Mouse (Mus musculus): ENCODE measurements around the gene Slc47a2. TPM values are rescaled to one million over a fixed set of nuclear protein-coding genes. Genes with fewer than 3 reads are reported as not detected.
"Not testable (repeated sequence)": the region's sequence is repeated elsewhere in the genome, so short reads cannot be mapped to it uniquely, and the experiment has no call there.

Gene Slc47a2
- polyA plus RNA-seq, 1 experiment from 2014 or later: not detected

DNA sequence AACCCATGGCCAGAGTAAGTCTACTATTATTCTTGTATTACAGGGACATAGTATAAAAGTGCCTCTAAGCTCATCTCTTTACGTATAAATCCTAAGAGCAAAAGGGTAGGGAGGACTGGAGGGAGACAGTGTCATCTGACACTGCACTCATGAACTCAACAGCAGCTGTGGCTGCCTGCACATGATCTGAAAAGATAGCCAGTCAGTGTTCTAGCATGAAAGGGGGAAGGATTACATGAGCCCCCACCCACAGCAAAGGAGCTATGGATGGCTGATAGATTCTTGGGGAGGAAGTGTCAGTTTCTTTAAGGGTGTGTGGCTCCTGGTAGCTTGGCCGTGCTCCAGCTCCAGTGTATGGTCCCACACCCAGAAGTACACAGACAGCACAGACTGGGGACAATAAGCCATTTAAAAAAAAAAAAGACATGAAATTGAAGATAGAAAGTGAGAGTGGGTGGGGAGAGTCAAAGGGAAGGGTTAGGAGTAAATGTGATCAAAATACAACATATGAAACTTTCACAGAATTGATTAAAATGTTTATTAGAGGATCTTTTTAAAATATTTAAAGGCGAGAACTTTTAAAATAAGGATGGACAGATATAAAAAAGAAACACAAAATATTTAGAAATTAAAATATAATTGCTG is 22.6 kb downstream of the Slc47a2 start:
- WGBS: 81% methylated on average over 3 of the region's 3 CpGs

DNA sequence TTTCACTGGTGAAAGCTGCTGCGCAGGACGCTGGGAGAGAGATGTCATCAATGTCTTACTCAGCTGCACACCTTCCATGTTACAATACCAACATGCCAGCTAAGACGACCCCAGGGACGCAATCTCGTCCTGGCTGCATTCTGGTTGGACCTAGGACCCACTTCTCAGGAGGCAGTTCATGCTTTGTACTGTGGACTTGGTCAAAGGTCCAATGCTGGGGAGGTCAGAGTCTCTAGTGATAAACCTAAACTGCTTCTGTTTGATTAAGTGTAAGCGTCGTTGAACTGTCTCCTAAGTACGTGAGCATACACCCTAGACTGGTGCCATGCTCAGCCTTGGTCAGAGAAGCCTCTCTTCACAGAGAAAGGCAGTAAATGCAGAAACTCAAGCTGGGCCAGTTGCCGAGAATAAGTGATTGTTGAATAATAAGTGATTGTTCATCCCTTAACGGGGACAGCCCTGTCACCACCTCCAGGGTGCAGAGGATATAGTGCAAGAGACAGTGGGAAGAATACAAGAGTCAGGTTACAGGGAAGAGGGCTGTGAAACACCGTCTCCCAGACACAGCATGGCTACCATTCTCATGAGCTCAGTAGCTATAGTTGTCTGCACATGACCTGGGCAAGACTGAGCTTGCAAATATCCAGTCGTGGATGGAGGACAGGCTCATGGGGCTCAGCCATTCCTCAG is 23.3 kb downstream of the Slc47a2 start:
- no peaks in the 10 kb centered on the region for H3K9me3 ChIP-seq (ENCODE audit: control insufficient read depth, low read length)
- H3K27ac ChIP-seq (ENCODE audit: low read depth, low read length): no peak overlapping the region
- DNase-seq (ENCODE audit: low spot score) (no peak), ATAC-seq (ENCODE audit: insufficient read depth, low FRiP score, low TSS enrichment) (no peak)
- H3K4me3 ChIP-seq (ENCODE audit: low read depth, low read length): no peak overlapping the region
- H3K9ac ChIP-seq (ENCODE audit: low read length): no peak overlapping the region
- no peaks in the 10 kb centered on the region for H3K36me3 ChIP-seq (ENCODE audit: control insufficient read depth, insufficient read depth, low read length)
- H3K4me2 ChIP-seq (ENCODE audit: low read depth): no peak overlapping the region
- H3K27me3 ChIP-seq (ENCODE audit: control insufficient read depth, insufficient read depth, low read length): no peaks in the 10 kb centered on the region
- no peaks in the 10 kb centered on the region for H3K4me1 ChIP-seq (ENCODE audit: control insufficient read depth, insufficient read depth, low read length)
- 57% methylated on average over 12 of the region's 12 CpGs for WGBS

More for the DNA sequence above, 22.6 kb downstream of the Slc47a2 start:
- DNase-seq (ENCODE audit: low spot score) (no peak), ATAC-seq (ENCODE audit: insufficient read depth, low FRiP score, low TSS enrichment) (no peak)
- no peak overlapping the region for H3K4me2 ChIP-seq (ENCODE audit: low read depth)
- no peaks in the 10 kb centered on the region for H3K36me3 ChIP-seq (ENCODE audit: control insufficient read depth, insufficient read depth, low read length)
- H3K9me3 ChIP-seq (ENCODE audit: control insufficient read depth, low read length): no peaks in the 10 kb centered on the region
- no peak overlapping the region for H3K27ac ChIP-seq (ENCODE audit: low read depth, low read length)
- no peaks in the 10 kb centered on the region for H3K4me1 ChIP-seq (ENCODE audit: control insufficient read depth, insufficient read depth, low read length)
- no peak overlapping the region for H3K9ac ChIP-seq (ENCODE audit: low read length)
- no peaks in the 10 kb centered on the region for H3K27me3 ChIP-seq (ENCODE audit: control insufficient read depth, insufficient read depth, low read length)
- H3K4me3 ChIP-seq (ENCODE audit: low read depth, low read length): no peak overlapping the region

DNA sequence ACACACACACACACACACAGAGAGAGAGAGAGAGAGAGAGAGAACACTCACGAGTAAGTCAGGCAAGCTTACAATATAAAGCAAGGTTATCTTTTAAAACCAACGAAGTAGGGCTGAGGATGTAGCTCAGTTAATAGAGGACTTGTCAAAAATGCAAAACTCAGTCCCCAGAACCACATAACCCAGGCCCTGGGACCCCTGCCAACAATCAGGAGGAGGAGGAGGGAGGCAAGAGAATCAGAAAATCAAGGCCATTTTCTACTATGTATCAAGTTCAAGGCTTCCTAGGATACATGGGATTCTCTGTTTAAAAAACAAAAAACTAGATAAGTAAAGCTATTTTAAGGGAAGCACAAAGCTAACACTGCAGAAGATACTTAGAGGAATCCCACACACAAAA is 25.8 kb downstream of the Slc47a2 start:
- no peaks in the 10 kb centered on the region for H3K9me3 ChIP-seq (ENCODE audit: control insufficient read depth, low read length)
- no peak overlapping the region for H3K9ac ChIP-seq (ENCODE audit: low read length)
- no peak overlapping the region for H3K27ac ChIP-seq (ENCODE audit: low read depth, low read length)
- H3K4me1 ChIP-seq (ENCODE audit: control insufficient read depth, insufficient read depth, low read length): no peaks in the 10 kb centered on the region
- H3K27me3 ChIP-seq (ENCODE audit: control insufficient read depth, insufficient read depth, low read length): no peaks in the 10 kb centered on the region
- H3K36me3 ChIP-seq (ENCODE audit: control insufficient read depth, insufficient read depth, low read length): no peaks in the 10 kb centered on the region
- ATAC-seq (ENCODE audit: insufficient read depth, low FRiP score, low TSS enrichment) (no peak), DNase-seq (ENCODE audit: low spot score) (no peak)
- no peak overlapping the region for H3K4me3 ChIP-seq (ENCODE audit: low read depth, low read length)
- H3K4me2 ChIP-seq (ENCODE audit: low read depth): no peak overlapping the region
- WGBS: 83% methylated on average over 2 of the region's 2 CpGs

DNA sequence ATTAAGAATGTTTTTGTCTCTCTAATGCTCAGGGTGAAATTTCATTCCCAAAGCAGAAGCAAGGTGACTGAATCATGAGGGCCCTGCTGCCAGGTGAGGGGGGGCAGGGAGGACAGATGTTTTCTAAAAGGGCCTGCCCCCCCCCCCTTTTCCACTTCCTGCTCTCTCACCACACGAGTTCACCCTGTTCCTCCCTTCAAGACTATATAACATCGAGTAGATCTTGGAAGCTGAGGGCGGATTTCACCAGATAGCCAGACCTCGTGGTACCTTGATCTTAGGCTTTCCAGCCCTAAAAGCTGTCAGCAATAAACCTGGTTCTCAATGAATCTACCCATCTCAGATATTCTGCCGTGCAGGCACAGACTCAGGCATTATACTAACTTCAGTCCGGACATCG is 32.3 kb downstream of the Slc47a2 start:
- Histone ChIP-seq H3K36me3 (ENCODE audit: control insufficient read depth, insufficient read depth, low read length) (no peaks in the 10 kb centered on the region), H3K4me1 (ENCODE audit: control insufficient read depth, insufficient read depth, low read length) (no peaks in the 10 kb centered on the region), H3K4me3 (ENCODE audit: low read depth, low read length) (no peak overlapping the region), H3K27me3 (ENCODE audit: control insufficient read depth, insufficient read depth, low read length) (no peaks in the 10 kb centered on the region), H3K27ac (ENCODE audit: low read depth, low read length) (no peak overlapping the region), H3K9ac (ENCODE audit: low read length) (no peak overlapping the region), H3K4me2 (ENCODE audit: low read depth) (no peak overlapping the region), H3K9me3 (ENCODE audit: control insufficient read depth, low read length) (no peaks in the 10 kb centered on the region)
- DNase-seq (ENCODE audit: low spot score): no peak
- 80% methylated on average over 7 of the region's 7 CpGs for WGBS
- ATAC-seq (ENCODE audit: insufficient read depth, low FRiP score, low TSS enrichment): no peak

DNA sequence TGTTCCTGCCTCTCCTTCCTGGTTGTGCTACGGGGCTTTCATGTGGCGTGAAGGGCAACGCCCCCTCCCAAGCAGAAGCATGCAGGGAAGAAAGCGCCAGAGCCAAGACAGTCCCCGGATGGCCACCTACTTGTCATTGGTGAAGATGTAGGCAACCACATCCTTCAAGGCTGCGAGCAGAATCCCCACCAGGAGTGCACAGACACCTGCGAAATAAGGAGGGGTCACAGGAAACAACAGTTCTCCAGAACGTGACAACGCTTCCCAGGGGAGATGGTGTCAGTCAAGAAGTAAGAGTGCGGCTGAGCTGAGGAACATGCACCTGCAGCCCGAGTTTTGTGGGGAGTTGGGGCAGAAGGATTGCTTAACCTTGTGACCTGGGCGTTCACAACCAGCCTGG is 32.8 kb downstream of the Slc47a2 start:
- Histone ChIP-seq H3K9ac (ENCODE audit: low read length) (no peak overlapping the region), H3K9me3 (ENCODE audit: control insufficient read depth, low read length) (no peaks in the 10 kb centered on the region), H3K4me1 (ENCODE audit: control insufficient read depth, insufficient read depth, low read length) (no peaks in the 10 kb centered on the region), H3K4me3 (ENCODE audit: low read depth, low read length) (no peak overlapping the region), H3K27me3 (ENCODE audit: control insufficient read depth, insufficient read depth, low read length) (no peaks in the 10 kb centered on the region), H3K27ac (ENCODE audit: low read depth, low read length) (no peak overlapping the region), H3K4me2 (ENCODE audit: low read depth) (no peak overlapping the region), H3K36me3 (ENCODE audit: control insufficient read depth, insufficient read depth, low read length) (no peaks in the 10 kb centered on the region)
- 64% methylated on average over 12 of the region's 12 CpGs for WGBS
- ATAC-seq (ENCODE audit: insufficient read depth, low FRiP score, low TSS enrichment) (no peak), DNase-seq (ENCODE audit: low spot score) (no peak)

DNA sequence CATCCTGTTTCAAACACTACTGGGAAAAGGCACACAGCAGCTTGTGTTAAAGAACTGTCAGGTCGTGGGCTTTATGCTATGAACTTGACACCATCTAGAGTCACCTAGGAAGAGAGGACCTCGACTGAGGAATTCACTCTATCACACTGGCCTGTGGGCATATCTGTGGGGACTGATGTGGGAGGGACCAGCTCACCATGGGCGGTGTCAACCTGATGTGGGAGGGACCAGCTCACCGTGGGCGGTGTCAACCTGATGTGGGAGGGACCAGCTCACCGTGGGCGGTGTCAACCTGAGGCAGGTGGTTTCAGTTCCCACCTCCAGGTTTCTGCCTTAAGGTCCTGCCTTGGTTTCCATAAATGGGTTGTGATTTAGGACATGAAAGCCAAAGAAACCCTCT is 34.9 kb downstream of the Slc47a2 start:
- no peak for ATAC-seq (ENCODE audit: insufficient read depth, low FRiP score, low TSS enrichment)
- Histone ChIP-seq H3K9me3 (ENCODE audit: control insufficient read depth, low read length) (no peaks in the 10 kb centered on the region), H3K4me3 (ENCODE audit: low read depth, low read length) (no peak overlapping the region), H3K27me3 (ENCODE audit: control insufficient read depth, insufficient read depth, low read length) (no peaks in the 10 kb centered on the region), H3K4me2 (ENCODE audit: low read depth) (no peak overlapping the region), H3K4me1 (ENCODE audit: control insufficient read depth, insufficient read depth, low read length) (no peaks in the 10 kb centered on the region), H3K27ac (ENCODE audit: low read depth, low read length) (no peak overlapping the region), H3K9ac (ENCODE audit: low read length) (no peak overlapping the region), H3K36me3 (ENCODE audit: control insufficient read depth, insufficient read depth, low read length) (no peaks in the 10 kb centered on the region)
- DNase-seq (ENCODE audit: low spot score): no peak
- 39% methylated on average over 7 of the region's 7 CpGs for WGBS

DNA sequence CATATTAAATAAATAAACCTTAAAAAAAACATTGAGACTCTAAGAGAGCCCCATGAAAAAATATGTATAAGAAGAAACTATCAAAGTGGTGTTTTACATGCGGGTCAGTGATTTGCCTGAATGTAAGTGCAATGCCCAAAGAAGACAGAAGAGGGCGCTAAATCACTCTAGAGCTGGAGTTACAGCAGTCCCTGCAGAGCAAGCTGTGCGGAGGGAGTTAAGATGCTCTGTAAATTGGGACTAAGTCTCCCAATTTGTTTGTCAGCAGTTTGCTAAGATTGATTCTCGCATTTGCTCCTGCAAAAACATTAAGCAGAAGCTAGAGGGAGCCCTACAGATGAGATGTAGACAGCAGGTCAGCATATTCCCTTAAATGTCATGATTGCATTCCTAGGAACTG is 37.3 kb downstream of the Slc47a2 start:
- H3K27me3 ChIP-seq (ENCODE audit: control insufficient read depth, insufficient read depth, low read length): no peaks in the 10 kb centered on the region
- H3K9me3 ChIP-seq (ENCODE audit: control insufficient read depth, low read length): no peaks in the 10 kb centered on the region
- H3K4me2 ChIP-seq (ENCODE audit: low read depth): no peak overlapping the region
- 80% methylated on average over 4 of the region's 4 CpGs for WGBS
- no peak for DNase-seq (ENCODE audit: low spot score)
- H3K36me3 ChIP-seq (ENCODE audit: control insufficient read depth, insufficient read depth, low read length): no peaks in the 10 kb centered on the region
- no peaks in the 10 kb centered on the region for H3K4me1 ChIP-seq (ENCODE audit: control insufficient read depth, insufficient read depth, low read length)
- H3K9ac ChIP-seq (ENCODE audit: low read length): no peak overlapping the region
- no peak overlapping the region for H3K27ac ChIP-seq (ENCODE audit: low read depth, low read length)
- no peak for ATAC-seq (ENCODE audit: insufficient read depth, low FRiP score, low TSS enrichment)
- H3K4me3 ChIP-seq (ENCODE audit: low read depth, low read length): no peak overlapping the region

DNA sequence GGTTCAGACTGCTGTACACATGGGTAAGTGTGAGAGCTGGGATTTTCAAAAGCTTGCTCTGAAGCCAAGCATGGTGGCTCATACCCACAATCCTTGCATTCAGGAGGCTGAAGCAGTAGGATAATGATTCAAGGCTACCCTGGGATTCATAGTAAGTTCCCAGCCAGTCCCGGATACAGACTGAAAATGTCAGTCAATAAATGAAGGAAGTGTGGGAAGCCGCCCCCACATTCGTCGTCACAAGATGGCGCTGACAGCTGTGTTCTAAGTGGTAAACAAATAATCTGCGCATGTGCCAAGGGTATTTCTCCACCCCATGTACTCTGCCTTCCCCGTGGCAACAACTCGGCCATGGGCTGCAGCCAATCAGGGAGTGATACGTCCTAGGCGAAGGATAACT is 38.1 kb downstream of the Slc47a2 start:
- WGBS: 97% methylated on average over 6 of the region's 10 CpGs

DNA sequence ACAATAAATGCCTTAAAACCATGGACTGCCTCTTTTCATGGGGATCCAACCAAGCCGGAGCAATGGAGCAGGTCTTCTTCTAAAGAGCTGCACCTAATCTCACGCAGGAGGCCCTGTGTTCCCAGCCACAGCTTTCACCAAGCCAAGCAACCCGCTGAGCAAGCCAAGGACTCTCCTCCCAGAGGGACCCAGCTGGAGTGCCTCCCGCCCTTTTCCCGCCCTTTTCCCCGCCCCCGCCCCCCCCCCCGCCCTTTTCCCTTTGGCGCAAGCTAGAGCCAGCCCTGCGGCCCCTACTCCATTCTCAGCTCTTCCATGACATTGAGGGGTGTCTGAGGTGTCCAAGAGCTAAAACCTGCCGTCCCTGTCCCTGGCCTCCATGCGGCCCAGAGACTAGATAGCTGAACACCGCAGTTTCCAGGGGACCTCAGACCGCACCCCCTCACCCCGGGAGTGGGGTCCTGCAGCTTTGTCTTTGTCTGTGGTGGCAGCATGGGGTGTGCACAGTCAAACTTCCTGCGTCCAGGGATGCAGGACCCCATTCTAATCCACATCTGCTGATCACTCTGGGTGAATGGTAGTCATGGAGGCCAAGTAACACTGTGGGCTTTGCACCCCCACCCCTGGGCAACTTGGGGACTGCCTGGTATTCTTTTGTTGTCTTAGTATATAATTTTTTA is 41.8 kb downstream of the Slc47a2 start:
- no peak for DNase-seq (ENCODE audit: low spot score)
- Histone ChIP-seq H3K4me2 (ENCODE audit: low read depth) (no peak overlapping the region), H3K4me3 (ENCODE audit: low read depth, low read length) (no peak overlapping the region), H3K9ac (ENCODE audit: low read length) (no peak overlapping the region), H3K27me3 (ENCODE audit: control insufficient read depth, insufficient read depth, low read length) (no peaks in the 10 kb centered on the region), H3K9me3 (ENCODE audit: control insufficient read depth, low read length) (no peaks in the 10 kb centered on the region), H3K4me1 (ENCODE audit: control insufficient read depth, insufficient read depth, low read length) (no peaks in the 10 kb centered on the region), H3K27ac (ENCODE audit: low read depth, low read length) (no peak overlapping the region), H3K36me3 (ENCODE audit: control insufficient read depth, insufficient read depth, low read length) (no peaks in the 10 kb centered on the region)
- 25% methylated on average over 10 of the region's 16 CpGs for WGBS
- ATAC-seq (ENCODE audit: insufficient read depth, low FRiP score, low TSS enrichment): no peak

More for the DNA sequence above, 38.1 kb downstream of the Slc47a2 start:
- not testable (repeated sequence) for H3K9ac ChIP-seq (ENCODE audit: low read length); DNase-seq (ENCODE audit: low spot score); H3K4me1 ChIP-seq (ENCODE audit: control insufficient read depth, insufficient read depth, low read length); H3K27ac ChIP-seq (ENCODE audit: low read depth, low read length); H3K9me3 ChIP-seq (ENCODE audit: control insufficient read depth, low read length); H3K27me3 ChIP-seq (ENCODE audit: control insufficient read depth, insufficient read depth, low read length); H3K4me3 ChIP-seq (ENCODE audit: low read depth, low read length); H3K36me3 ChIP-seq (ENCODE audit: control insufficient read depth, insufficient read depth, low read length); H3K4me2 ChIP-seq (ENCODE audit: low read depth); ATAC-seq (ENCODE audit: insufficient read depth, low FRiP score, low TSS enrichment)

All from neural tube, embryonic 11.5 days (tissue).